Mouse (Mus musculus): ENCODE results near the gene Cxcl2. TPM values are rescaled to one million over a fixed set of nuclear protein-coding genes. Genes with fewer than 3 reads are reported as not detected.

Cxcl2 gene
- polyA plus RNA-seq, 1 experiment, result not detected

- no peak for DNase-seq (ENCODE audit: extremely low spot score in 1 of 2, low spot score in 1 of 2)
These were observed 12.2 kb upstream of the Cxcl2 start for GRCm38 (mm10) chr5:90891464-90891813.

GRCm38 (mm10) chr5:90894231-90894630 lies 9.4 kb upstream of the Cxcl2 start:
- DNase-seq (ENCODE audit: extremely low spot score in 1 of 2, low spot score in 1 of 2), result no peak

GRCm38 (mm10) chr5:90897429-90897828 lies 6.2 kb upstream of the Cxcl2 start:
- DNase-seq (ENCODE audit: extremely low spot score in 1 of 2, low spot score in 1 of 2), result no peak

GRCm38 (mm10) chr5:90899308-90899707 lies 4.4 kb upstream of the Cxcl2 start:
- no peak for DNase-seq (ENCODE audit: extremely low spot score in 1 of 2, low spot score in 1 of 2)

- DNase-seq (ENCODE audit: extremely low spot score in 1 of 2, low spot score in 1 of 2), result no peak
These were observed 3.5 kb upstream of the Cxcl2 start for GRCm38 (mm10) chr5:90900147-90900546.

GRCm38 (mm10) chr5:90900688-90901087 lies 3.0 kb upstream of the Cxcl2 start:
- DNase-seq (ENCODE audit: extremely low spot score in 1 of 2, low spot score in 1 of 2), result no peak

- no peak for DNase-seq (ENCODE audit: extremely low spot score in 1 of 2, low spot score in 1 of 2)
These were observed 1.1 kb upstream of the Cxcl2 start for GRCm38 (mm10) chr5:90902380-90903260.

- DNase-seq (ENCODE audit: extremely low spot score in 1 of 2, low spot score in 1 of 2), result peak in 1 of 2 experiments; percentile 82
These were observed 5.3 kb downstream of the Cxcl2 start for GRCm38 (mm10) chr5:90908983-90909382.

- no peak for DNase-seq (ENCODE audit: extremely low spot score in 1 of 2, low spot score in 1 of 2)
These were observed 15.8 kb downstream of the Cxcl2 start for GRCm38 (mm10) chr5:90919495-90919894.

- DNase-seq (ENCODE audit: extremely low spot score in 1 of 2, low spot score in 1 of 2), result no peak
These were observed 19.3 kb downstream of the Cxcl2 start for GRCm38 (mm10) chr5:90922958-90923357.

- DNase-seq (ENCODE audit: extremely low spot score in 1 of 2, low spot score in 1 of 2), result peak in 1 of 2 experiments; percentile 19
These were observed 26.9 kb downstream of the Cxcl2 start for GRCm38 (mm10) chr5:90930546-90930945.

- DNase-seq (ENCODE audit: extremely low spot score in 1 of 2, low spot score in 1 of 2), result peak; percentile 16 to 72
These were observed 27.5 kb downstream of the Cxcl2 start, which contains the start of gene Mthfd2l for GRCm38 (mm10) chr5:90930971-90931851. Gene Mthfd2l (plus strand): TSS chr5:90931117.

GRCm38 (mm10) chr5:90931911-90932310 lies 28.2 kb downstream of the Cxcl2 start:
- no peak for DNase-seq (ENCODE audit: extremely low spot score in 1 of 2, low spot score in 1 of 2)

GRCm38 (mm10) chr5:90936706-90937105 lies 33.0 kb downstream of the Cxcl2 start:
- no peak for DNase-seq (ENCODE audit: extremely low spot score in 1 of 2, low spot score in 1 of 2)

- no peak for DNase-seq (ENCODE audit: extremely low spot score in 1 of 2, low spot score in 1 of 2)
These were observed 41.8 kb downstream of the Cxcl2 start for GRCm38 (mm10) chr5:90945453-90945852.

GRCm38 (mm10) chr5:90949499-90949898 lies 45.8 kb downstream of the Cxcl2 start:
- no peak for DNase-seq (ENCODE audit: extremely low spot score in 1 of 2, low spot score in 1 of 2)

- DNase-seq (ENCODE audit: extremely low spot score in 1 of 2, low spot score in 1 of 2), result peak; percentile 58 to 85
These were observed 47.8 kb downstream of the Cxcl2 start for GRCm38 (mm10) chr5:90951475-90951874.

GRCm38 (mm10) chr5:90952731-90953481 lies 49.2 kb downstream of the Cxcl2 start:
- peak in 1 of 2 experiments; percentile 36 for DNase-seq (ENCODE audit: extremely low spot score in 1 of 2, low spot score in 1 of 2)

Data from frontal cortex, adult 2 months (tissue).